Mouse (Mus musculus): ENCODE results near the gene Grin2c.

- TF ChIP-seq CTCF (IDR thresholded peaks at IDR 0.05; ENCODE audit: insufficient read depth, low read depth, low read length) = no peak
- no peak for TF ChIP-seq POLR2A (IDR thresholded peaks at IDR 0.05; ENCODE audit: insufficient read depth, low read depth, low read length)
Observed at GRCm38 (mm10) chr11:115272894-115273498, 6.0 kb upstream of the Grin2c start.
